In the genomic region with DNA sequence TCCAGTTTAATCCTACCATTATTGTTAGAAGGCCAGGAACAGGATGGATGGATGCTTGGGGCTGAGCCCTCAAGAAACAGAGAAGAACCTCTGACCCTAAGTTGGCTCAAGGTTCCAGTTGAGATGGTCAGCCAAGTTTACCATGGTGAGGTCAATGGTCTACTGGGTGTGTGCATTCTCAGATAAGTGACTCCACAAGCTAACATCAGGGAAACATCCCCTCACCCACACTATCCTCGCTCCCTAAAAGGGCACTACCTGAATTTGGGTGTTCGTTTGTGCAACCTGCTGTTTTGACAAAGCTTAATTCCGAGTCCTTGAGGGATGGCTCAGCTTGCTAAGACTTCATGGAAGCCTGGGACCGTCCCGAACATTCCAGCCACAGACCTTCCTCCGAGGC, we compare ENCODE assay signal across 8 mouse cellular contexts. TPM values are rescaled to one million over a fixed set of nuclear protein-coding genes. Genes with fewer than 3 reads are reported as not detected.
DNase-seq lines count a peak whose midpoint lies in the region; ATAC-seq and TF ChIP-seq lines count a peak whose summit lies in the region.

No protein-coding gene starts in this region.

- H3K4me2 ChIP-seq in heart, embryonic 15.5 days: peak overlapping the region; percentile 90
- peak overlapping the region; percentile 91 for H3K4me2 ChIP-seq in intestine, embryonic 14.5 days (ENCODE audit: low read length)
- peak overlapping the region; percentile 94 for H3K4me2 ChIP-seq in midbrain, embryonic 12.5 days (replicated peaks)

- H3K27me3 ChIP-seq in heart, embryonic 15.5 days: no peaks in the 10 kb centered on the region
- H3K27me3 ChIP-seq in intestine, embryonic 14.5 days (replicated peaks; ENCODE audit: control insufficient read depth, insufficient read depth, low read length): no peaks in the 10 kb centered on the region
- peaks cover 18% of the 10 kb centered on the region for H3K27me3 ChIP-seq in midbrain, embryonic 12.5 days

- peak overlapping the region; percentile 57 for H3K4me3 ChIP-seq in heart, embryonic 15.5 days
- H3K4me3 ChIP-seq in bone marrow macrophage, adult 2 months (ENCODE audit: insufficient read depth, low read length): peak overlapping the region; percentile 8; the same call in 1 of the 2 replicates
- peak overlapping the region; percentile 52 for H3K4me3 ChIP-seq in intestine, embryonic 14.5 days (ENCODE audit: low read depth, low read length)
- H3K4me3 ChIP-seq in midbrain, embryonic 12.5 days: peak overlapping the region; percentile 60

- H3K9ac ChIP-seq in heart, embryonic 15.5 days: peak overlapping the region; percentile 42; the same call in 1 of the 2 replicates
- H3K9ac ChIP-seq in intestine, embryonic 14.5 days (ENCODE audit: low read length): peak overlapping the region; percentile 53
- H3K9ac ChIP-seq in midbrain, embryonic 12.5 days (replicated peaks): peak overlapping the region; percentile 56; the same call in 1 of the 2 replicates

- WGBS in heart, embryonic 15.5 days: 14% methylated on average over 6 of the region's 6 CpGs
- 9% methylated on average over 6 of the region's 6 CpGs for WGBS in intestine, embryonic 14.5 days
- WGBS in midbrain, embryonic 12.5 days: 8% methylated on average over 6 of the region's 6 CpGs

- DNase-seq in heart, postnatal 14 days: no peak
- DNase-seq in intestine, embryonic 14.5 days (ENCODE audit: low spot score): no peak
- no peak for DNase-seq in cerebellum, adult 9-11 months
- no peak for DNase-seq in adrenal gland, postnatal 4 days (ENCODE audit: low spot score in 2 of 2)

- no peaks in the 10 kb centered on the region for H3K36me3 ChIP-seq in heart, embryonic 15.5 days
- no peaks in the 10 kb centered on the region for H3K36me3 ChIP-seq in intestine, embryonic 14.5 days (ENCODE audit: control insufficient read depth, insufficient read depth, low read length)
- H3K36me3 ChIP-seq in midbrain, embryonic 12.5 days: no peaks in the 10 kb centered on the region

- no peak overlapping the region for H3K27ac ChIP-seq in heart, embryonic 15.5 days
- no peak overlapping the region for H3K27ac ChIP-seq in bone marrow macrophage, adult 2 months (ENCODE audit: insufficient read depth, low read depth, low read length)
- H3K27ac ChIP-seq in intestine, embryonic 14.5 days (ENCODE audit: low read depth): no peak overlapping the region
- H3K27ac ChIP-seq in midbrain, embryonic 12.5 days (replicated peaks): no peak overlapping the region

- H3K4me1 ChIP-seq in heart, embryonic 15.5 days (replicated peaks): peaks cover 20% of the 10 kb centered on the region
- peaks cover 7% of the 10 kb centered on the region; the same call in 1 of the 2 replicates for H3K4me1 ChIP-seq in bone marrow macrophage, adult 2 months (ENCODE audit: control insufficient read depth, insufficient read depth, low read length)
- peaks cover 16% of the 10 kb centered on the region for H3K4me1 ChIP-seq in intestine, embryonic 14.5 days (replicated peaks; ENCODE audit: control insufficient read depth, insufficient read depth, low read length)
- peaks cover 52% of the 10 kb centered on the region for H3K4me1 ChIP-seq in midbrain, embryonic 12.5 days

- intact Hi-C loops in heart, postnatal 14 days (cut with DNase I): no loop called here

- 0 out of 2 replicates have a peak, but pooled peaks have one; percentile 5 for ATAC-seq in heart, embryonic 15.5 days (replicated peaks; ENCODE audit: insufficient number of reproducible peaks, insufficient read depth, low FRiP score, low read depth)
- no peak for ATAC-seq in intestine, embryonic 14.5 days (replicated peaks; ENCODE audit: low FRiP score, low TSS enrichment, low read depth)
- ATAC-seq in midbrain, embryonic 12.5 days (ENCODE audit: low FRiP score, low read depth): no peak
- no peak for ATAC-seq in frontal cortex, adult (ENCODE audit: low TSS enrichment)

- no peaks in the 10 kb centered on the region for H3K9me3 ChIP-seq in heart, embryonic 15.5 days (replicated peaks)
- no peaks in the 10 kb centered on the region for H3K9me3 ChIP-seq in intestine, embryonic 14.5 days (ENCODE audit: control insufficient read depth, low read length)
- H3K9me3 ChIP-seq in midbrain, embryonic 12.5 days: no peaks in the 10 kb centered on the region

- TF ChIP-seq POLR2A in bone marrow macrophage, adult 2 months (IDR thresholded peaks at IDR 0.05; ENCODE audit: borderline replicate concordance, low read depth, low read length): no peak

- TF ChIP-seq CTCF in bone marrow macrophage, adult 2 months (IDR thresholded peaks at IDR 0.05; ENCODE audit: low read depth, low read length): no peak

RNA-seq across cellular contexts. Expression of gene Kcnk5, which starts 1.3 kb away (rescaled TPM):
- polyA plus RNA-seq in heart, embryonic 15.5 days (2015; fragmentation: Nextera tagmentation; extraction: Ambion mirVana): 1.8 and 4.1 TPM in 2 replicates
- under 1 TPM; 0.88 to 0.98 TPM for total RNA-seq in heart, postnatal 14 days (2021)
- 0.16 and 0.45 TPM in 2 replicates for polyA plus RNA-seq in bone marrow macrophage, adult 2 months (2012; ENCODE audit: insufficient read depth, insufficient read length, missing spikeins)
- polyA plus RNA-seq in intestine, embryonic 14.5 days (2014; fragmentation: Nextera tagmentation; extraction: Ambion mirVana): 5.6 and 7.3 TPM in 2 replicates
- 6.7 and 7.4 TPM in 2 replicates for polyA plus RNA-seq in midbrain, embryonic 12.5 days (2016; fragmentation: Nextera tagmentation; extraction: Ambion mirVana)
- total RNA-seq in adrenal gland, postnatal 4 days (2021): 1 to 10 TPM; 5.8 to 7.3 TPM

RNA-seq across cellular contexts. Expression of gene Saysd1, which starts 42.0 kb away (rescaled TPM):
- 7.7 and 9.3 TPM in 2 replicates for polyA plus RNA-seq in heart, embryonic 15.5 days (2015; fragmentation: Nextera tagmentation; extraction: Ambion mirVana)
- 1 to 10 TPM; 2.3 to 2.5 TPM for total RNA-seq in heart, postnatal 14 days (2021)
- polyA plus RNA-seq in bone marrow macrophage, adult 2 months (2012; ENCODE audit: insufficient read depth, insufficient read length, missing spikeins): 9.4 and 9.8 TPM in 2 replicates
- polyA plus RNA-seq in intestine, embryonic 14.5 days (2014; fragmentation: Nextera tagmentation; extraction: Ambion mirVana): 13.1 and 13.7 TPM in 2 replicates
- 11.2 and 12.1 TPM in 2 replicates for polyA plus RNA-seq in midbrain, embryonic 12.5 days (2016; fragmentation: Nextera tagmentation; extraction: Ambion mirVana)
- total RNA-seq in adrenal gland, postnatal 4 days (2021): 1 to 10 TPM; 6.9 to 7.4 TPM

Comparison
In these comparisons a context has a peak if more than half of its experiments do, and no peak if none do; other contexts are left out.
1. H3K4me3 ChIP-seq: peak in every context shown above with its lines; median percentile 60 in midbrain, embryonic 12.5 days; 57 in heart, embryonic 15.5 days; 52 in intestine, embryonic 14.5 days; 8 in bone marrow macrophage, adult 2 months.